Mouse (Mus musculus) urinary bladder, postnatal 36 days (tissue): ENCODE results near the gene Alox12.

Experiments
- DNase-seq, 2 experiments: peaks; one replicate each; pipeline ENCODE4 v3.0.0; 2022; ENCODE audit warnings: low spot score in 2 of 2, mixed read lengths in 1 of 2

Alox12 gene

DNA sequence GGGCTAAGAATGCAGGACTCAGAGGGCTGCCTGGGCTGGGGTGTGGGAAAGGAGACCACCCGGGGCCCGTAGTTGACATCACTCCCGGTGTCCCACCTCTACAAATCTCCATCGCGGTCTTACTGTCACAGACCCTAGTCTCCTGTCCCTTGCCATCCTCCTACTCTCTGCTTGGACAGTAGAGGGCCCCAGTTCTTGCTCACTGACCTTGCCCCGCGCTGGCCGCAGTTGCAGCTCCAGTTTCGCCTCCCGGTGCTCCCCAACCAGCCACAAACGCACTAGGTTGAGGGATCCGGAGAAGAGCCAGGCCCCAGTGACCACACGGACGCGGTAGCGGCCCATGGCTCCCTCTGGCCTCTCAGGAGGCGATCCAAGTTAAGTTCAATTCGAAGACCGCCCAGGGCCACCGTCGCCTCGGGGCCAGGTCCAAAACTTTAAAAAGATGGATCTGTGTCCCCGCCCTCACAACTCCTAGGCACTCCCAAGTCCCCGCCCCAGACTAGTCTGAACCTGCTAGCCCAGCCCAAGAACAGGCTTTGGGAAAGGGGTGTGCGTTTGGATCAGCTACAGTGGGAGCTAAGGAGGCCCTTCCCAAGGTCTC lies at the start of gene Alox12:
Gene Alox12, minus strand, starts transcription at position 423 of the 601 bp plus-strand sequence.
- DNase-seq, result peak; percentile 71 to 77

DNA sequence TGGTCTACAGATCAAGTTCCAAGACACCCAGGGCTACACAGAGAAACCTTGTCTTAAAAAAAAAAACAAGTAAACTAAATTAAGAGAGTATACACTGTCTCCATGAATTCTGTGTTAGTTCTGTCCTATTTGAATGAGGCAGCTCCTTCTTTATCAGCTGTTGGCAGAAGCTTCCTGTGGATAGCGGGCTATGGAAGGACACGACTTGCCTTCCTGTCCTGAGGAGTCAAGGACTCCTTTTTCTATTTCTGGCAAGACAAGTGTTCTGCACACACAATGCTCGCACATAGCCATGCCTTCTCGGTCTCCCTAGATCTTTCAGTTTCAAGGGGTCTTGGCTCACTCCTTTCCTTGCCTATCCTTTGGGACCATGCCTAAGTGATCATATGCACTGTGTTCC lies 47.1 kb upstream of the Alox12 start:
- no peak for DNase-seq

DNA sequence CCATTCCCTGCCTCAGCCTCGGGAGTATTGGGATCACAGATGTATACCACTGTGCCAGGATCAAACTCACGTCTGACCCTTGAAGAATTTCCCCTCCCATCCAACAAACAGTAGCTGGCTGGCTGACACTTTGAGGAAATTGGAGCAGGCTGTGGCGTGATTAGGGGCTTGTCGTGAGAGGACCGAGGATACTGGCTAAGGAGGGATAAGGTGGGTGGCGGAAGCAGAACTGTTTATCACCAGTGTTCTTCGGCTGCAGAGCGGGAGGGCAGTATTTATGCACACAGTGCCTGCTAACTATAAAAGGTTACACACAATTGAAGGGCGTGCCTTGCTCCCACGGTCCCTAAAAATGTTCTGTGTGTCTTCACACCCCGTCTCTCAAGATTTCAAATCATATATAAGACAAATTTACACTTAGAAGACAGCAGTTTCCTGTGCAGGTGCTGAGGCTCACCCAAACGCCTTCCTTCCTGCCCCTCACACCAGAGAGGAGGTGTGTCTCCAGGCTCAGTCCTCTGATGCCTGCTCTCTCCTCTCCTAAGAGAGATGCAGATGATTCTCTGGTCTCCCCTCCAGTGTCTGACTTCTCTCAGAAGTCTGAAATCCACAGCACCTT lies 42.8 kb upstream of the Alox12 start:
- DNase-seq, result no peak

DNA sequence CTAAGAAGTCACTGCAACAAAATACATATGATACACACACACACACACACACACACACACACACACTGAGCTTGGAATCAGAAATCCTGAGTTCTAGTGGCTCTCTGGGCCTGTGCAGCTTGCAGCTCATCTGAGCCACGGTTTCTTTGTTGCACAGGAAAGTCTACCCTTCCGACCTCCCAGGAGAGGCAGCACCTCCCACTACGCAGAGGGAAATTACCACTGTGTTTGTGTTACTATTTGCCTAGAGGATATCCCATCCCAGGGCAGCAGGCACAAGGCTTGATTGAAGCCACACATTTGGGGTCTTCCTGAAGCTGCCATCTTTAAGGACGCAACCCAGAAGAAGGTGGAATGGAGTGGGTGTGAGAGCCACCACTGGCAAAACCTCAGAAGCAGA lies 42.3 kb upstream of the Alox12 start:
- DNase-seq, result no peak

DNA sequence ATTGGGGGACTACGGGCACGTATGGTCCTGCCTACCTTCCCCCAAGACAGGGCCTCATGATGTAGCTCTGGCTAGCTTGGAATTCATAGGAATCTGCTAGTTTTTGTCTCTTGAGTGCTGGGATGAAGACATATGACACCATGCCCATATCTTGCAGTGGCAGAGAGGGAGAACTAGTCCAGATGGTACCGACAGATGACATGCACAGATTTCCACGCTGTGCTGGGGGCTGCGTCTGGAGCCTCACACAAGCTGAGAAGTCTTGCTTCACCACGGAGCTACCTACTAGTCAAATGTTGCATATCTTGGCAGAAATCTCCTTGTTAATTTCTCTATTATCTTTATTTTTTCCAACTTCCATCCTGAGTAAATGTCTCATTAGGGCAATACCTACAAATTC lies 38.7 kb upstream of the Alox12 start:
- DNase-seq, result no peak

DNA sequence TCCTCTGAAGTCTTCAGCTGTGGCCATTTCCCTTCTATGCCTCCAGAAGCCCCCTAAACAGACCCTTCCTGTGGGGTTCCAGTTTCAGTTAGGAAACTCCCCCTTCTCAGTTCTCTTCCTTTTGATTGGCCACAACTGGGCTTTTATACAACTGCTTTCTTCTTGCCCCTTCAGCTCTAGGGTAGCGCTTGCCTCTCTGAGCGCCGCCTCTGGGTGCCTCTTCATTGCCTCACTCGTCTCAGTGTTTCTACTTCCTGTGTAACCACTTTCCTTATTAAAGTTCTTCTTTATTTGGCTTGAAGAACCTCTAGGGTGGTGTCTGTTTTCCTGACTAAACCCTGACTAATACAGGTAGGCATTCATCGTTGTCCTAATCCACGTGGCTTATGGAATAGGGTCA lies 36.1 kb upstream of the Alox12 start:
- DNase-seq, result no peak

DNA sequence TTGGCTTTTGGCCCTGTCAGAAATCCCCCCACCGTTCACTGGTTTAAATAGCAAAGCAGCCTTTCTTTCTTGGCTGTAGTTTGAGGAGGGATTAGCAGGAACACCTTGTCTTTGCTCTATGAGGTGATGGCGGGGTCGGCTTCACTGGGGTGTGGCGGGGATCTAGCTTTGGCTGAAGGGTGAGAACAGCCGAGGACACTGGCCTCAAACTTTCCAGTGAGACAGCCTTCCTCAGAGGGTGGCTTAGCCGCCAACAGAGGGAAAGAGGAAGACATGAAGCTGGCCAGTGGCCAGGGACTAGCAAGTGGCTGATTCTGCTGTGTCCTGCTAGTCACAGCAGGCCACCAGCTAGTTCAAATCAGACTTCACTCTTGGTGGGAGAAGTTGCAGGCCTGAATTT lies 34.1 kb upstream of the Alox12 start:
- DNase-seq, result peak in 1 of 2 experiments; percentile 32

DNA sequence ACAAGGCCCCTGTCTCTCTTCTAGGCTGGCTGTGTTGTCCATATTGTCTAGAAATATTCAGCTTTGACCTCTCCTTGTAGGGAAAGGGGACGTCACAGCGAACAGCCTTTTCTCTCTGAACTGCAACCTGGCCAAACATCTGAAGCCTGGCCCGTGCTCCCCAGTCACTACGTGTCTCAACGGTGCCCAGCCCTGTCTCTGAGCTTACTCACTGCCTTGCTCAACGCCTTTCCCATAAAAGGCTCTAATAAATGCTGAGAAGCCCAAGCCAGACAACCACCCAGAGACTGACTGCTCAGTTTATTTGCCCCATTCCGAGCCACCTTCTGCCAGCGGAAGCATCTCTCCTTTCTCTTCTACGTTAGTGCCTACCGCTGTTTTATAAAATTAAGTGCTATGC lies 32.9 kb upstream of the Alox12 start:
- peak; percentile 65 to 68 for DNase-seq

DNA sequence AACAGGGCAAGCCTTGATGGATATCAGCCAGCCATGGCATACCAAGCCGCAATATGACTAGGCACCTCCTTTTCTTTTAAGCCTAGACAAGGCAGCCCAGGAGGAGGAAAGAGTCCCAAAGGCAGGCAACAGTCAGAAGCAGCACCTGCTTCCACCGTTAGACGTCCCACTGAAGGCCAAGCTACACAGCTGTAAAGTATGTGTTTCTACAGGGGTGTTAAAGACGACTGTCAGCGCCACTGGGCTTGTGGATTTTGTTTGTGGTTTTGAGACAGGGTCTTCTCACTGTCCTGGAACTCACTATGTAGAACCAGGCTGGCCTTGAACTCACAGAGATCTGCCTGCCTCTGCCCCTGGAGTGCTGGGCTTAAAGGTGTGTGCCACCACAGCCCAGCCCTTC lies 30.5 kb upstream of the Alox12 start:
- no peak for DNase-seq

DNA sequence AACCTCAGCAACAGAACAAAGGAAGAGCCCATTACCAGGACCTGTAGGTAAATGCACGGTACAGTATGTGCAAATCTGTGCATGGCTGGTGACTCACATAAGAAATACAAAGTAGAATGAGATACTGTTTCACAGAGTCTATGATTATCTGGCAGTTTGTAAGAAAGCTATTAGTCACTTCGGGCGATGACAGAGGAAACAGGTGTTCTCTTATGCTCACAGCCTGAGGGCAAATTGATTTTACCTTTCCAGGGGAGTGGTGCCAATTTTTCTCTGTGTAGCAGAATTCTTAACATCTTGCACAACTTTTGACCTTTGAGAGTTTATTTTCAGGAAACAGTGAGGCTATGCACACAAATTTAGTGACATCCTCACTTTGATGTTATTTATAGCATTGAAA lies 29.6 kb upstream of the Alox12 start:
- no peak for DNase-seq

DNA sequence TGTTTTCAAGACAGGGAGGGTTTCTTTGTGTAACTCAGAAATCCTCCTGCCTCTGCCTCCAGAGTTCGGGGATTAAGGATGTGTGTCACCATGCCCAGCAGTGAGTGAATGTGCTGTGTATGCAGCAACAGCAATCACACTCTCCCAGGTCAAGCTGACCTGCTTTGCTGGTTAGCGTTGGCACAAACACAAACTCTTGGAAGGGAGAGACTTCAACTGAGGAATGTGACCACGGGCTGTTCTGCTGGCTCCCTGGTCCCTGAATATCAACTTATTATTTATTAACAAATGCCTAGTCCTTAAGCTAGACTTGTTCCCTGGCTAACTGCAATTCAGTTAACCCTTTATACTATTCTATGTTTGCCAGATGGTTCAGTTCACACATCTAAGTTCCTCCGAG lies 28.5 kb upstream of the Alox12 start:
- no peak for DNase-seq

DNA sequence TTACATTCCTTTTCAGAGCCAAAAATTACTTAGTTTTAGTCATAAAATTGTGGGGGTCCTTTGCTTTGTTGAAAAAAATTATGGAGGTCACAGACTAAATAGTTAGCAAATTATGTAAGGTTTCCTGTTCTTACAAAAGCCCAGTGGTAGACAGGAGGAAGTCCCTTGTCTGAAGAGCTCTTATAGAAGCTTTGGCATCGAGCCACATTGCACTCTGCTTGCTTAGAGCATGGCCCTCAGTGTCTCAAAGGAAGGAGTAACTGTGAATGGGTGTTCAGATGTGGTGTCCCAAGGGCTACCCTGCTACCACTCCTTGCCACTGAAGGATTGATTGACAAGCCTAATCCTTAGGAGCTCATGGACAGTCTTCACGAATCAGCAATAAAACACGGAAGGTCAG lies 25.3 kb upstream of the Alox12 start:
- peak in 1 of 2 experiments; percentile 16 for DNase-seq

DNA sequence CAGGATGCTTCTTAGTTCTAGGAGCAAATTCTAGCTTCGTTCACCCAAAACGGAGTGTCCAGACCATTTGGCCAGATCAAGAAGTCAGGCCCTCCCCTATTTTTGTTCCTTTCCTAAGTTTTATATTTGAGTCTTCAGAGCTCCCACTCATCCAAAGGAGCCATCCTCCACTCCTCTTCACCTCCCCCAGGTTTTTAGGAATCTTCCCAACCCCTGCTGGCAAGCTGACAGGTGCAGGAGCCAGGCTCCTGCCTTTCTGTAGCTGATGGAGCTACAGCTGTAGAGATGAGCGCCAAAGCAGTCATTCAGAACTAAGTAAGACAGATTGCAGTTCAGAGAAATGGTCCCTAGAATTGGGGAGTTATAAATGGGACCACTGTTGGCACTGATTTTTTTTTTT lies 23.8 kb upstream of the Alox12 start:
- DNase-seq, result no peak

DNA sequence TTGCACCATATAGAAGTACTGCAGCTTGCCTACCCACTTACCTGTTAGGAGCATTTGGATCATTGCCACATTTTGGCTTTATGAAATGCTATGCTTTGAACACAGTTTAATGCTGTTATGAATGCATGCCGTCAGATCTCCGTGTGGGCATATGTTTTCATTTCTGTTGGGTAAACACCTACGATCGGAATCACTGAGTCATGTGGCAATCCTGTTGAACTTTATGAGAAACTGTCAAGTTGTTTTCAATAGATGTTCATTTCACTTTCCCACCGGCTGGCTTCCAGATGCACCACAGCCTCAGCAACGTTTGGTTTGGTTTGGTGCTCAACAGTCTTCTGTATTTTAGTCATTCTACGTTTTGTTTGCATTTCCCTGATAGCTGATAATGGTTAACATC lies 16.5 kb upstream of the Alox12 start:
- no peak for DNase-seq

DNA sequence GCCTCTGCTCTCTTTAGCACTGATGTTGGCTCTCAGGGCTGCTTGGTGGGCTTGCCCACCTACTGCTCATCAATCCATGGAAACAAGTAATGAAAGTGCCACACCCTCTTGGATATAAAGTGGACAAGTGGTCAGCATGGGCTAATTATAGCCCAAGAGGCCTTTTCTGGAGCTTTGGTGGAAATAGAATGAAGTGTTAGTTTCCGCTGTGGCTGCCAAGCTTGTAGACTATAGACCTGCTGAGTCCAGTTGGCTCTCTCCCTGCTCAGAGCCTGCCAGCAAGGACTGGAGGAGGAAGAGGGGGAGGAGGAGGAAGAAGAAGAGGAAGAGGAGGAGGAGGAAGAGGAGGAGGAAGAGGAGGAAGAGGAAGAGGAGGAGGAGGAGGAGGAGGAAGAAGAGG lies 11.3 kb upstream of the Alox12 start:
- DNase-seq, result no peak

DNA sequence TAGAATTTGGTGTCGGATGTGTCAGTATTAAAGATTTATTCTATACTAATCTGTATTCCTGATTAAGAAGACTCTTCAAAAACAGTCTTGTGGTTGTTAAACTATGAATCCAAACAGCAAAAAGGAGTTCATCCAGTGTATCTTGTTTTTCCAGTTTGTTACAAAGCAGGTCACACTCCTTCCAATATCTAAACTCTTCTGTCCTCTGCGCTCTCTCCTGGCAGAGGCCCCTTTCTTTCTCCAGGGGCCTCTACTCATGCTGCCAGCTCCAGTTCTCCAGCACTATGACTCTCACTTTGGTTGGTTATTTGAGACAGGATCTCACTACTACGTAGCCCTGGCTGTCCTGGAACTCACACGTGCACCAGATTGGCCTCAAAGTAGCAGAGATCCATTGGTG lies 10.7 kb upstream of the Alox12 start:
- no peak for DNase-seq

DNA sequence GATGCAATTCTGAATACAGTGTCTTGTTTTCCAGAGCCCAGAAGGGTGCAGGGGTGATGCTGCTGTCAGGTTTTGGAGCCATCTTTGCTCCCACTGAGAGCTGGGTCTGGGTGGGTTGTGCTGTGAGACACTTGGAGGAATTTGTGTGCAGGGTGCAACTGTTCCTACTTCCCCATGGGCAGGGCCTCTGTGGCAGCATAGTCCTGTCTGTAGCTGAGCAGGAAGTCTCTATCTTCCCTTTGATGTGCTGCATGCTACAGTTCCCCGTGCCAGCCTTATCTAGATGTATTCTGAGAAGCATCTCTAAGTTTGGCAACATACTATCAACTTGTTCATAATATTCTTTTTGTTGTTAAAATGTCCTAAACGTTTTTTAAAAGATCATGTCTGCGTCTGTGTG lies 10.1 kb upstream of the Alox12 start:
- no peak for DNase-seq

DNA sequence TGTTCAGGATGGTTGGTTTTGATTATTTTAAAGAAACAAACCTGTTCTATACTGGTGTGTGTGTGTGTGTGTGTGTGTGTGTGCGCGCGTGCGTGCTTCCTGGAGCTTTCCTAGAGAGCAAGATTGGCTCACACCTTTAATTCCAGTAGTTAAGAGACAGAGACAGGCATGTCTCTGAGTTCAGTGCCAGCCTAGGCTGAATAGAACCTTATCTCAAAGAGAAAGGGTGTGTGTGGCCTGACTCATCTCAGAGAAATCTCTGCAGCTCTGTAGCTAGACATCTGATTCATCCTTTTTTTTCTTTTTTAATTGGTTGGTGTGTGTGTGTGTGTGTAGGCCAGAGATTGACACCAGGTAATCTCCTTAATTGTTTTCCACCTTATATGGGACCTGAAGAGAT lies 3.9 kb upstream of the Alox12 start:
- DNase-seq, result no peak

DNA sequence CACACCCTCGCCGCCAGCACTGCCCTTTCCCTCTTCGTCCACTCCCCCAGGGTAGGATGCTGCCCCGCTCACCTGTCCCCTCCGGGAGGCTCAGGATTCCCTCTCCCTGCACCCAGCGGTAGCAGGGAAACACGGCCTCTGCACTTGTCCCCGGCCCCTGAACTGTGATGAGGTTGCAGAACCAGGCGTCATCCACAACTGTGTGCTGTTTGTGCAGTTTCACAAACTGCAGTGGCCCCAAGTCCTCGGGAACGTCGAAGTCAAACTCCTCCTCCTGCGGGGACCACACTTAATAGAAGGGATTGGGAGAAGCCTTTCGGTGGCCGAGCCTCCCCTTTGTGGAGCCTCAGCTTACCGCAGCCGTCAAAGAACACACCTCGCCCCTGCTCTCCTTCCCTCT lies 816 bp downstream of the Alox12 start:
- DNase-seq, result no peak

DNA sequence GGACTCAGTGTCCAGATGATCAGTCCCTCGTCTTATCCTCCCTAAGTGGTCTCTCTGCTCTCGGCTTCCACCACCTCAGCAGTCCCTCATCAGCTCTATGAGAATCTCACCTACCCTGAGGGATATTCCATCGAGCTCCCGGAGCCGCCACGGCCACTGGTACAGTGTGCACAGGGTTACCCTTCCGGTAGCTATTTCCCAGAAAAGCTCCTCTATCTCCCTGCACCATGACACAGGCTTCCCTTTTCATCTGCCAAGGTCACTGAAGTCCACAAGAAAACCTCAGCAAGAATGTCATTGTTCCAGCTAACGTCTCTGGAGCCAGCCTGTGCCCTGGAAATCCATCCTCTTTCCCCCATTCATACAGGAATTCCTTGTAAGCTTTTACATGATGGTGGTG lies 3.3 kb downstream of the Alox12 start:
- no peak for DNase-seq

DNA sequence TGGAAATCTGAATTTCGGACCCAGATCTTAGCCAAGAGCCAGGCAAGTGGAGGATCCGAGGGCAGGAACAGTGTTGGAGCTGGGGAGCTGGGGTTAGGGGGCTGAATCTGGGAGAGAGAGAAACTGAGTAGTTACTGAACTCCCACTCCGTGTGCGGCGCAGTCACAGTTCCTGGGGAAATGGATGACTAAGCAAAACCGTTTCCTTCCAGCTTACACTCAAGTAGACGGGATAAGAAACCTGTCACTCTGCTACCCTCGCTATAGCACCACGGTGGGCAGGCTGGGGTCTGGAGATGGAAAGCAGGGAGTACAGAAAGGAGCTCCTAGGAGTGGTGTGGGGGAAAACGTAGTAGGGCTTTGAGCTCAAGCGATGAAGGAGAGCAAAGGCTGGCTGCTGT lies 5.0 kb downstream of the Alox12 start:
- no peak for DNase-seq

DNA sequence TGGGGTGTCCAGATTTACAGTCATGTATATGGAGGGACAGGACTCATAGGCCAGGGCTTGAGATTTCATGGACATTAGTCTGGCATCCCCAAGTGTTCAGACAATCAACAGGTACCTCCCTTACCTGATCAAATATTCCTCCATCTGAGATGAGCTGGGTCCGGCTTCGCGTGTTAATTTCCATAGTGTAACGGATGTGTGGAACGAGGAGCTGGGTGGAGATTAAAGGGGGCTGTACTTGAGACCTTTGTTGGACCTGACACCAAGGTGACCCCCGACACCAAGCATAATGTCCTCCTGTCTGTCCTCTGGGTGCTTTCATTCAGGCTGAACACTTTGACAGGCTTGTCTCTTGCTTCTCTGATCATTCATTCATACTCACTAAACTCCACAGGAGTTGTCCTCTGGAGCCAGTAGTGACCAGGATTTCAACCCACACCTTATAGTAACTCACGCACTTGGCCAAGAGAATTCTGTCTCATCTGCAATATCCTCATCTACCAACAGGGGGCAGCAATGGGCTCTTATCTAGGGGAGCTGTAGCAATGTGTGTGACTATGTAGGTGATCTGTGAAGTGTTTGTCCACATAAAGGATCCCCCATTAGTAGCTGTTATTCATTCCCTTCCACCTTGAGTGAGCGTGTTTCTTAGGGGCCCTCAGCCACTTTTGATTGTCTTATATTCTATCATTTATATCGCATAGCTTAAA lies 7.9 kb downstream of the Alox12 start:
- DNase-seq, result peak; percentile 60 to 67

DNA sequence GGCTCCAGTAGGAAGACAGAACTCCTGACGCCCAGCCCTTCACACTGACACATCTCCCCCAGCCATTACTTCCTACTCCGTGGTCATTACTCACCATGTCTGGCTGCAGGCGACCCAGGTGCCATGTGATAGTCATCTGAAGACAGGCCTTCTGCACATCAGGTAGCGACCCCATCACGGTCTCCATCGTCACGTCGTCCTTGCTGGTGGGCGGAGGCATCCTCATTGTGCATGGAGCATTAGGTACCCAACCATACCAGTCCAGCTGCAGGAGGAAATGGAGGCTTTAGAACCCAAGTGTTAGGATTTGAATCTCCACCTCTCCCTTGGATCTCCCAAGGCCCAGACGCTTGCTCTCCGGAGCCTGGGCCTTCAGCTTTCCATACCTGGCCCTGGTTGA lies 12.6 kb downstream of the Alox12 start:
- no peak for DNase-seq
